Mouse (Mus musculus) MEL (cell line): Measurements from ENCODE around the gene Bcl2l14. TPM values are rescaled to one million over a fixed set of nuclear protein-coding genes. Genes with fewer than 3 reads are reported as not detected.

Experiments
- DNase-seq: peaks from one replicate; pipeline ENCODE4 v3.0.0; 2011; ENCODE audit warnings: low read depth, low spot score
- H3K27ac ChIP-seq: 2 replicates; pipeline ENCODE4 v1.5.1; 2012; ENCODE audit warnings: low read depth, mild to moderate bottlenecking, control low read depth, low read length, moderate library complexity; ENCODE audit not compliant: control insufficient read depth
- H3K27me3 ChIP-seq, 2 experiments: fragments of 150-350 bp in 1 of 2; sonication (generic) in 1 of 2; 2 replicates each; pipeline ENCODE4 v1.6.1; 2012; ENCODE audit warnings: low read length in 2 of 2, mild to moderate bottlenecking in 2 of 2, improper control_type of control experiment in 1 of 2, moderate library complexity in 1 of 2; ENCODE audit not compliant: insufficient read depth in 2 of 2, control insufficient read depth in 1 of 2
- H3K36me3 ChIP-seq, 2 experiments: 2 replicates each; pipeline ENCODE4 v1.6.1; 2012 to 2014; ENCODE audit warnings: low read length in 2 of 2, improper control_type of control experiment in 1 of 2, inconsistent platforms in 1 of 2, mild to moderate bottlenecking in 1 of 2; ENCODE audit not compliant: insufficient read depth in 2 of 2, control insufficient read depth in 1 of 2
- H3K4me1 ChIP-seq, 2 experiments: fragments of 150-350 bp in 1 of 2; sonication (generic) in 1 of 2; 2 replicates each; pipeline ENCODE4 v1.6.1; 2012; ENCODE audit warnings: low read length in 2 of 2, improper control_type of control experiment in 1 of 2, mild to moderate bottlenecking in 1 of 2; ENCODE audit not compliant: insufficient read depth in 2 of 2, control insufficient read depth in 1 of 2
- H3K4me3 ChIP-seq, 2 experiments: fragments of 150-350 bp in 1 of 2; sonication (generic) in 1 of 2; 2 replicates each; pipeline ENCODE4 v1.5.1; 2012; ENCODE audit warnings: low read depth in 2 of 2, low read length in 2 of 2, mild to moderate bottlenecking in 2 of 2, moderate library complexity in 2 of 2, control low read depth in 1 of 2, improper control_type of control experiment in 1 of 2; ENCODE audit not compliant: control insufficient read depth in 1 of 2, insufficient read depth in 1 of 2
- H3K79me2 ChIP-seq: 2 replicates; pipeline ENCODE4 v1.6.1; 2012; ENCODE audit warnings: mild to moderate bottlenecking, low read length, moderate library complexity; ENCODE audit not compliant: control insufficient read depth, poor library complexity, insufficient read depth
- H3K9ac ChIP-seq: 2 replicates; pipeline ENCODE4 v1.6.1; 2012; ENCODE audit warnings: low read depth, mild to moderate bottlenecking, control low read depth, low read length, moderate library complexity; ENCODE audit not compliant: control insufficient read depth, poor library complexity, severe bottlenecking
- H3K9me3 ChIP-seq: fragments of 150-350 bp; sonication (generic); replicated peaks from 2 replicates; pipeline ENCODE4 v1.6.1; 2012; ENCODE audit warnings: mild to moderate bottlenecking, low read length, improper control_type of control experiment, moderate library complexity; ENCODE audit not compliant: insufficient read depth
- CTCF ChIP-seq, 3 experiments: IDR thresholded peaks in 2 of 3; conservative IDR thresholded peaks in 1 of 3; 2 replicates each; pipeline ENCODE4 v1.5.1; 2011 to 2012; ENCODE audit warnings: low read length in 3 of 3, low read depth in 2 of 3, mild to moderate bottlenecking in 2 of 3, improper control_type of control experiment in 1 of 3, inconsistent platforms in 1 of 3, mixed read lengths in 1 of 3, moderate library complexity in 1 of 3; ENCODE audit not compliant: control insufficient read depth in 1 of 3, insufficient read depth in 1 of 3, poor library complexity in 1 of 3, severe bottlenecking in 1 of 3
- E2F4 ChIP-seq: IDR thresholded peaks from 2 replicates; pipeline ENCODE4 v1.6.1; 2011; ENCODE audit warnings: low read depth, low read length, improper control_type of control experiment, borderline replicate concordance
- EP300 ChIP-seq, 2 experiments: IDR thresholded peaks; 2 replicates each; pipeline ENCODE4 v1.6.1; 2011; ENCODE audit warnings: improper control_type of control experiment in 2 of 2, low read length in 2 of 2, low read depth in 1 of 2, mild to moderate bottlenecking in 1 of 2
- ETS1 ChIP-seq: IDR thresholded peaks from 2 replicates; pipeline ENCODE4 v1.6.1; 2012; ENCODE audit warnings: low read depth, mild to moderate bottlenecking, inconsistent platforms, low read length, improper control_type of control experiment, moderate library complexity
- GATA1 ChIP-seq: IDR thresholded peaks from 2 replicates; pipeline ENCODE4 v1.6.1; 2011; ENCODE audit warnings: low read depth, low read length, improper control_type of control experiment
- MXI1 ChIP-seq: IDR thresholded peaks from 2 replicates; pipeline ENCODE4 v1.6.1; 2011; ENCODE audit warnings: mild to moderate bottlenecking, low read depth, low read length, improper control_type of control experiment
- MYC ChIP-seq: IDR thresholded peaks from 2 replicates; pipeline ENCODE4 v1.6.1; 2011; ENCODE audit warnings: low read depth, mild to moderate bottlenecking, low read length, improper control_type of control experiment, moderate library complexity
- RCOR1 ChIP-seq: IDR thresholded peaks from 2 replicates; pipeline ENCODE4 v1.6.1; 2012; ENCODE audit warnings: low read depth, mild to moderate bottlenecking, inconsistent platforms, low read length, improper control_type of control experiment
- TBP ChIP-seq: IDR thresholded peaks from 2 replicates; pipeline ENCODE4 v1.8.0; 2011; ENCODE audit warnings: low read depth, low read length, improper control_type of control experiment
- TCF12 ChIP-seq: IDR thresholded peaks from 2 replicates; pipeline ENCODE4 v1.6.1; 2014; ENCODE audit warnings: low read depth, mild to moderate bottlenecking, inconsistent platforms, low read length, improper control_type of control experiment, moderate library complexity
- UBTF ChIP-seq: IDR thresholded peaks from 2 replicates; pipeline ENCODE4 v1.6.1; 2012; ENCODE audit warnings: low read depth, mild to moderate bottlenecking, inconsistent platforms, low read length, improper control_type of control experiment, moderate library complexity, borderline replicate concordance; ENCODE audit not compliant: insufficient read depth
- ZC3H11A ChIP-seq: IDR thresholded peaks from 2 replicates; pipeline ENCODE4 v1.6.1; 2012; ENCODE audit warnings: low read depth, mild to moderate bottlenecking, inconsistent platforms, low read length, improper control_type of control experiment
- ZNF384 ChIP-seq: IDR thresholded peaks from 2 replicates; pipeline ENCODE4 v1.6.1; 2012; ENCODE audit warnings: low read depth, mild to moderate bottlenecking, inconsistent platforms, low read length, improper control_type of control experiment
- polyA plus RNA-seq, 2 experiments: library from polyadenylated mRNA; stranded (reverse) in 1 of 2; unstranded in 1 of 2; fragments of >175 nt in 1 of 2; fragments of >200 nt in 1 of 2; gene quantifications; 2 replicates each; pipeline versions ENCODE4 v1.2.1 to v1.2.4; 2012; ENCODE audit warnings: low replicate concordance in 2 of 2, low read depth in 1 of 2; ENCODE audit not compliant: insufficient read length in 2 of 2, insufficient read depth in 1 of 2, missing spikeins in 1 of 2
- total RNA-seq: library from RNA; depleted of rRNA; stranded (reverse); fragments of 300-350 nt; gene quantifications from 2 replicates; pipeline ENCODE4 v1.2.3, GENCODE M21; 2012

The Bcl2l14 gene
- total and polyA plus RNA-seq, 3 experiments, result 0.65 to 1.4 TPM; not detected in 1

DNA sequence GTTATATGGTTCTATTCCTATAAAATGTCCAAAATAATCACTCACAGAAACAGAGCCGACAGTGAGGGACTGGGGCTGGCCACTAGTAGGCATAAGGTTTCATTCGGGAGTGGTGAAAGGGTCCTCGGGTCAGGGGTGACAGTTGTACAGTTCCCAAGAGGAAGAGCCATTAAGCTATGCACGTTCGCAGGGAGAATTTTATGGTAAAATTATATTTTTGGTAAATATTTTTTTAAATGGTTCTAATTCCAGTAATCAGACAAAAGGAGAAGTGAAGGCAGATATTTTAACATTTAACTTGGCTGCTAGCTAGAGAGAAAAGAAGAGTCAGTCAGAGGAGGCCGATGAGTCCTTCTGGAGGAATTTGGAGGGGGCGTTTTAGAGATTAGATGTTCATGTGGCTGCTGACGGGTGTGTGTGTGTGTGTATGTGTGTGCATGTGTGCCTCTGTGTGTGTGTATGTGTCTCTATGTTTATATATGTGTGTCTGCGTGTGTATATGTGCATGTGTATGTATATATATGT, 38.8 kb downstream of the Bcl2l14 start (continued):
- TF ChIP-seq TCF12 (peak; percentile 95), EP300 (IDR thresholded peaks at IDR 0.05; ENCODE audit: low read depth in 1 of 2, low read length in 2 of 2) (peak; percentile 95 to 96), GATA1 (peak; percentile 97), RCOR1 (peak; percentile 76)
- TF ChIP-seq, all 39 proteins: peak for 16

DNA sequence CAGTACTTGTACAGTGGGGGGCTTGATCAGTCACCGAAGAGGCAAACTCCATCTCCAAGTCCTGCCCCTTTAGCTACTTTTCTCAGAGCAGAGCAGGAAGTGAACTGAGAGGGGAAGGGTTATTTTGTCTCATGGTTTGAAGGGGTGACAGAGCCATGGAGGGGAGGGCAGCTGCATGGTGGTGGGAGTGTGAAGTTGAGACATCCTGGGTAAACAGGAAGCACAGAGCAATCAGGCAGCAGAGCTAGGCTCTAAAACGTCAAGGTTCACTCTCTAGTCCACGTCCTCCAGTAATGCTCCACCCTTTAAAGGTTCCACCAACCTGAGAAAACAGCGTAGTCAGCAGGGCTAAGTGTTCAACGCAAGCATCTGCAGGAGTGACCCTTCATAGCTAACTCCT, 40.8 kb downstream of the Bcl2l14 start:
- Histone ChIP-seq H3K9me3 (no peaks in the 10 kb centered on the region), H3K36me3 (peaks cover 0 to 20% of the 10 kb centered on the region in 2 experiments; a peak in 2 of 4 replicates), H3K4me1 (peaks cover 0 to 32% of the 10 kb centered on the region in 2 experiments; a peak in 3 of 4 replicates), H3K27ac (no peak overlapping the region), H3K4me3 (no peak overlapping the region), H3K9ac (no peak overlapping the region), H3K27me3 (no peaks in the 10 kb centered on the region), H3K79me2 (no peaks in the 10 kb centered on the region)
- DNase-seq, result no peak
- TF ChIP-seq E2F4, result no peak
- no peak for TF ChIP-seq UBTF
- TF ChIP-seq ZC3H11A, result no peak
- no peak for TF ChIP-seq MYC
- TF ChIP-seq, all 39 proteins: peak for 0

DNA sequence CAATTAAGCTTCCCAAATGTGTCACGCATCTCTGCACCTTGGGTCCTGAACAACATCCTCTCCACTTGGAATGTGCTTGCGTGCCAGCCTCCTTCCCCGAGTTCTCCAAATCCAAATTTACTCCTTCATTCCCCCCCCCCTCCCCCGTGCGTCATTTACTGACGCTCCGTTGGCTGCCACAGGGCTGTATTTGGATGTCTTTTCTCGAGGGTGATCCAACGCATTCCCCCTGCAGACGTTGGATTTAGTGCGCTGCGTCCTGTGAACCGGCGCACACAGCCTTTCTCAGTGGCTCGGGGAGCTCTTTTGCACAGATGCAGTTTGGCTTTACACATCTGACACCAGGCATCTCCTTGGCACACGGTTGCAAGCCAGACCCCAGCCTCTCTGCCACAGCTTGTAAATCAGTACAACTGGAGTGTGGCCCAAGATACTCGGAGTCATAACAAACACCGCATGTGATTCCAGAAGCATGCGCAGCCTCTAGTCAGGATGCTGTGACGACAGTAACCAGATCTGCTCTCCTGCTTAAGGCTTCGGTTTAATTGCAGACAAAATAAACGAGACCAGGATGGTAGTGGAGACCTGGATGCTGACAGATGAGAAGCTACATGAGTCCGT, 43.4 kb downstream of the Bcl2l14 start:
- Histone ChIP-seq H3K4me3 (no peak overlapping the region), H3K36me3 (peaks cover 0 to 6% of the 10 kb centered on the region in 2 experiments; a peak in 2 of 4 replicates), H3K79me2 (no peaks in the 10 kb centered on the region), H3K9ac (no peak overlapping the region), H3K4me1 (peaks cover 0 to 13% of the 10 kb centered on the region in 2 experiments; a peak in 2 of 4 replicates), H3K27me3 (no peaks in the 10 kb centered on the region), H3K27ac (no peak overlapping the region), H3K9me3 (no peaks in the 10 kb centered on the region)
- DNase-seq, result no peak
- TF ChIP-seq GATA1 (no peak), CTCF (IDR thresholded peaks at IDR 0.05 in 2 of 3, conservative IDR thresholded peaks at IDR 0.05 in 1 of 3; ENCODE audit: control insufficient read depth in 1 of 3, insufficient read depth in 1 of 3, low read depth in 2 of 3, low read length in 3 of 3, poor library complexity in 1 of 3, severe bottlenecking in 1 of 3) (no peak), ZNF384 (no peak), MXI1 (no peak), TBP (no peak), TCF12 (no peak), ETS1 (no peak)
